Mouse (Mus musculus): ENCODE results near the gene Plekha1. TPM values are rescaled to one million over a fixed set of nuclear protein-coding genes. Genes with fewer than 3 reads are reported as not detected.

Plekha1 gene
- polyA plus RNA-seq (2014; fragmentation: Nextera tagmentation; extraction: Ambion mirVana) = 31.4 and 32.2 TPM in 2 replicates

- H3K27ac ChIP-seq (ENCODE audit: low read depth, low read length) = 0 out of 2 replicates have a peak within 1 kb of the TSS, but pooled peaks have one; percentile 31
- peaks cover 4% of the 10 kb centered on the region for H3K27me3 ChIP-seq (ENCODE audit: control insufficient read depth, insufficient read depth, low read length)
- 0 out of 2 replicates have a peak, but pooled peaks cover 2% of the 10 kb centered on the region for H3K4me1 ChIP-seq (replicated peaks; ENCODE audit: control insufficient read depth, insufficient read depth, low read length)
- peak; percentile 99 for DNase-seq (ENCODE audit: low spot score)
- peak; percentile 98 for ATAC-seq (replicated peaks; ENCODE audit: low FRiP score)
- under 1% methylated on average over 83 of the region's 114 CpGs for whole genome bisulfite sequencing
- no peaks in the 10 kb centered on the region for H3K36me3 ChIP-seq (ENCODE audit: control insufficient read depth, insufficient read depth, low read length)
- H3K4me2 ChIP-seq (ENCODE audit: low read depth, low read length, severe bottlenecking) = peak within 1 kb of the TSS; percentile 84
- H3K4me3 ChIP-seq (ENCODE audit: low read depth, low read length) = peak within 1 kb of the TSS; percentile 83
- H3K9ac ChIP-seq (ENCODE audit: low read length) = peak within 1 kb of the TSS; percentile 77
- no peaks in the 10 kb centered on the region for H3K9me3 ChIP-seq (ENCODE audit: control insufficient read depth, low read length)
Measured at GRCm38 (mm10) chr7:130865613-130866591, at the start of gene Plekha1. Plekha1 (plus strand) TSS chr7:130865756.

DNA sequence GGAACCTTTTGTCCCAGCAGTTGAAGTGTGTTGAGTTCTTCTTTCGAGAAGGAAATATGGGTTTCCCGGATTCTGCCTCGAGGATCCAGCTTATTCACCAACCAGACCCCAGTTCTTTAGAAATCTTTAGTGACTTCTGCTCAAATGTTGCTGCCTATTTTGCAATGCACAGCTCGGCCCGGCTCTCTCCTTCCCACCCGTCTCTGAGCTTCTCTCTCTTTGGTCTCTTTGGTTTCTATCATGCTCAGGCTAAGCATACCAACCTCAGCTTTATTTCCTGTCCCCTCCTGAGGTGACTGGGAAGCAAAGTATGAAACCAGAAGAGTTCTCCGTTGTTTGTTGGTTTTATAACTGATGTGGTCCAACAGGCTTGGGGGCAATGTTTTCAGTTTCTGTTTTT is 49.3 kb upstream of the Plekha1 start:
- WGBS = 93% methylated on average over 7 of the region's 7 CpGs
- no peak for DNase-seq (ENCODE audit: low spot score)
- H3K4me3 ChIP-seq (ENCODE audit: low read depth, low read length) = no peak overlapping the region
- no peaks in the 10 kb centered on the region for H3K9me3 ChIP-seq (ENCODE audit: control insufficient read depth, low read length)
- no peaks in the 10 kb centered on the region for H3K4me1 ChIP-seq (replicated peaks; ENCODE audit: control insufficient read depth, insufficient read depth, low read length)
- no peak overlapping the region for H3K9ac ChIP-seq (ENCODE audit: low read length)
- H3K27ac ChIP-seq (ENCODE audit: low read depth, low read length) = no peak overlapping the region
- H3K36me3 ChIP-seq (ENCODE audit: control insufficient read depth, insufficient read depth, low read length) = no peaks in the 10 kb centered on the region
- no peak for ATAC-seq (replicated peaks; ENCODE audit: low FRiP score)
- H3K27me3 ChIP-seq (ENCODE audit: control insufficient read depth, insufficient read depth, low read length) = no peaks in the 10 kb centered on the region
- no peak overlapping the region for H3K4me2 ChIP-seq (ENCODE audit: low read depth, low read length, severe bottlenecking)

GRCm38 (mm10) chr7:130818813-130819212 is 46.7 kb upstream of the Plekha1 start:
- Histone ChIP-seq H3K4me3 (ENCODE audit: low read depth, low read length) (no peak overlapping the region), H3K4me2 (ENCODE audit: low read depth, low read length, severe bottlenecking) (no peak overlapping the region), H3K27ac (ENCODE audit: low read depth, low read length) (no peak overlapping the region), H3K4me1 (replicated peaks; ENCODE audit: control insufficient read depth, insufficient read depth, low read length) (no peaks in the 10 kb centered on the region), H3K9ac (ENCODE audit: low read length) (no peak overlapping the region), H3K36me3 (ENCODE audit: control insufficient read depth, insufficient read depth, low read length) (no peaks in the 10 kb centered on the region), H3K27me3 (ENCODE audit: control insufficient read depth, insufficient read depth, low read length) (no peaks in the 10 kb centered on the region), H3K9me3 (ENCODE audit: control insufficient read depth, low read length) (no peaks in the 10 kb centered on the region)
- no peak for ATAC-seq (replicated peaks; ENCODE audit: low FRiP score)
- WGBS = 87% methylated on average over 5 of the region's 5 CpGs
- DNase-seq (ENCODE audit: low spot score) = no peak

- Histone ChIP-seq H3K4me3 (ENCODE audit: low read depth, low read length) (no peak overlapping the region), H3K4me1 (replicated peaks; ENCODE audit: control insufficient read depth, insufficient read depth, low read length) (no peaks in the 10 kb centered on the region), H3K36me3 (ENCODE audit: control insufficient read depth, insufficient read depth, low read length) (no peaks in the 10 kb centered on the region), H3K4me2 (ENCODE audit: low read depth, low read length, severe bottlenecking) (no peak overlapping the region), H3K9ac (ENCODE audit: low read length) (no peak overlapping the region), H3K27ac (ENCODE audit: low read depth, low read length) (no peak overlapping the region), H3K9me3 (ENCODE audit: control insufficient read depth, low read length) (no peaks in the 10 kb centered on the region), H3K27me3 (ENCODE audit: control insufficient read depth, insufficient read depth, low read length) (no peaks in the 10 kb centered on the region)
- WGBS = 82% methylated on average over 10 of the region's 10 CpGs
- ATAC-seq (replicated peaks; ENCODE audit: low FRiP score) = no peak
- no peak for DNase-seq (ENCODE audit: low spot score)
Measured at GRCm38 (mm10) chr7:130819624-130820023, 45.9 kb upstream of the Plekha1 start.

- DNase-seq (ENCODE audit: low spot score) (no peak), ATAC-seq (replicated peaks; ENCODE audit: low FRiP score) (no peak)
- WGBS = 82% methylated on average over 9 of the region's 9 CpGs
- no peak overlapping the region for H3K4me2 ChIP-seq (ENCODE audit: low read depth, low read length, severe bottlenecking)
- no peaks in the 10 kb centered on the region for H3K9me3 ChIP-seq (ENCODE audit: control insufficient read depth, low read length)
- H3K4me3 ChIP-seq (ENCODE audit: low read depth, low read length) = no peak overlapping the region
- H3K4me1 ChIP-seq (replicated peaks; ENCODE audit: control insufficient read depth, insufficient read depth, low read length) = no peaks in the 10 kb centered on the region
- no peaks in the 10 kb centered on the region for H3K27me3 ChIP-seq (ENCODE audit: control insufficient read depth, insufficient read depth, low read length)
- H3K27ac ChIP-seq (ENCODE audit: low read depth, low read length) = no peak overlapping the region
- no peaks in the 10 kb centered on the region for H3K36me3 ChIP-seq (ENCODE audit: control insufficient read depth, insufficient read depth, low read length)
- H3K9ac ChIP-seq (ENCODE audit: low read length) = no peak overlapping the region
Measured at GRCm38 (mm10) chr7:130823992-130824391, 41.6 kb upstream of the Plekha1 start.

DNA sequence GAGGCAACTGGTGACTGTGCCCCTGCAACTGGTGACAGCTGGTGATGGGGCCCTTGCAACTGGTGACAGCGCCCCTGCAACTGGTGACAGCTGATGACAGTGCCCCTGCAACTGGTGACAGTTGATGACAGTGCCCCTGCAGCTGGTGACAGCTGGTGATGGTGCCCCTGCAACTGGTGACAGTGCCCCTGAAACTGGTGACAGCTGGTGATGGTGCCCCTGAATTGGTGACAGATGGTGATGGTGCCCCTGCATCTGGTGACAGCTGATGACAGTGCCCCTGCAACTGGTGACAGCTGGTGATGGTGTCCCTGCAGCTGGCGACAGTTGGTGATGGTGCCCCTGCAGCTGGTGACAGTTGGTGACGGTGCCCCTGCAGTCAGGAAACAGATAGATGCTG is 39.2 kb upstream of the Plekha1 start:
- no peaks in the 10 kb centered on the region for H3K36me3 ChIP-seq (ENCODE audit: control insufficient read depth, insufficient read depth, low read length)
- no peaks in the 10 kb centered on the region for H3K27me3 ChIP-seq (ENCODE audit: control insufficient read depth, insufficient read depth, low read length)
- no peak for ATAC-seq (replicated peaks; ENCODE audit: low FRiP score)
- H3K4me1 ChIP-seq (replicated peaks; ENCODE audit: control insufficient read depth, insufficient read depth, low read length) = no peaks in the 10 kb centered on the region
- 81% methylated on average over 3 of the region's 3 CpGs for WGBS
- no peak for DNase-seq (ENCODE audit: low spot score)
- no peaks in the 10 kb centered on the region for H3K9me3 ChIP-seq (ENCODE audit: control insufficient read depth, low read length)
- H3K4me2 ChIP-seq (ENCODE audit: low read depth, low read length, severe bottlenecking) = no peak overlapping the region
- H3K27ac ChIP-seq (ENCODE audit: low read depth, low read length) = no peak overlapping the region
- no peak overlapping the region for H3K9ac ChIP-seq (ENCODE audit: low read length)
- H3K4me3 ChIP-seq (ENCODE audit: low read depth, low read length) = no peak overlapping the region

- no peak overlapping the region for H3K4me2 ChIP-seq (ENCODE audit: low read depth, low read length, severe bottlenecking)
- WGBS = 65% methylated on average over 3 of the region's 3 CpGs
- no peaks in the 10 kb centered on the region for H3K4me1 ChIP-seq (replicated peaks; ENCODE audit: control insufficient read depth, insufficient read depth, low read length)
- no peak overlapping the region for H3K4me3 ChIP-seq (ENCODE audit: low read depth, low read length)
- H3K27me3 ChIP-seq (ENCODE audit: control insufficient read depth, insufficient read depth, low read length) = peaks cover 1% of the 10 kb centered on the region; the same call in 1 of the 2 replicates
- no peaks in the 10 kb centered on the region for H3K9me3 ChIP-seq (ENCODE audit: control insufficient read depth, low read length)
- H3K36me3 ChIP-seq (ENCODE audit: control insufficient read depth, insufficient read depth, low read length) = no peaks in the 10 kb centered on the region
- H3K9ac ChIP-seq (ENCODE audit: low read length) = no peak overlapping the region
- no peak overlapping the region for H3K27ac ChIP-seq (ENCODE audit: low read depth, low read length)
- ATAC-seq (replicated peaks; ENCODE audit: low FRiP score) (no peak), DNase-seq (ENCODE audit: low spot score) (no peak)
Measured at GRCm38 (mm10) chr7:130827431-130827830, 38.1 kb upstream of the Plekha1 start.

GRCm38 (mm10) chr7:130827844-130828403 is 37.6 kb upstream of the Plekha1 start:
- H3K4me1 ChIP-seq (replicated peaks; ENCODE audit: control insufficient read depth, insufficient read depth, low read length) = no peaks in the 10 kb centered on the region
- H3K9me3 ChIP-seq (ENCODE audit: control insufficient read depth, low read length) = no peaks in the 10 kb centered on the region
- H3K4me2 ChIP-seq (ENCODE audit: low read depth, low read length, severe bottlenecking) = no peak overlapping the region
- no peak for DNase-seq (ENCODE audit: low spot score)
- H3K27me3 ChIP-seq (ENCODE audit: control insufficient read depth, insufficient read depth, low read length) = peaks cover 4% of the 10 kb centered on the region
- H3K4me3 ChIP-seq (ENCODE audit: low read depth, low read length) = no peak overlapping the region
- H3K36me3 ChIP-seq (ENCODE audit: control insufficient read depth, insufficient read depth, low read length) = no peaks in the 10 kb centered on the region
- 94% methylated on average over 9 of the region's 9 CpGs for WGBS
- ATAC-seq (replicated peaks; ENCODE audit: low FRiP score) = no peak
- H3K27ac ChIP-seq (ENCODE audit: low read depth, low read length) = no peak overlapping the region
- H3K9ac ChIP-seq (ENCODE audit: low read length) = no peak overlapping the region
